ENCODE assay signal across 15 mouse cellular contexts in genomic region chr10:120191165-120191564, GRCm38 (mm10).
"Had no signal": no experiment of that assay in that cellular context is flagged by ENCODE, and none has a peak within 500 bp of the region (broad histone marks: within the 10 kb centered on the region; RNA-seq: fewer than 3 reads in every experiment).

No protein-coding gene starts in this region.

- H3K27ac ChIP-seq: kidney, postnatal 0 days; limb, embryonic 10.5 days; liver, embryonic 15.5 days; midbrain, embryonic 13.5 days; neural tube, embryonic 15.5 days had no signal

- DNase-seq: kidney, adult 8-10 months; kidney, postnatal 36 days; layer of hippocampus, adult 9-11 months; layer of hippocampus, postnatal 36 days; lung, adult 2 months; lung, postnatal 36 days; thymus, adult 18-20 months; thymus, postnatal 14 days had no signal

- H3K4me1 ChIP-seq: liver, embryonic 15.5 days; midbrain, embryonic 13.5 days had no signal

- ATAC-seq: lung, postnatal 0 days; midbrain, embryonic 13.5 days had no signal

- H3K4me3 ChIP-seq: limb, embryonic 10.5 days; liver, embryonic 15.5 days; midbrain, embryonic 13.5 days; myocyte; neural tube, embryonic 15.5 days had no signal
